Mouse (Mus musculus) liver, adult 2 months (tissue): ENCODE results near the gene Art2b.

ENCODE experiments used
- CTCF ChIP-seq: fragments of 200-500 bp; IDR thresholded peaks from 2 replicates; pipeline ENCODE4 v1.5.1; 2011; ENCODE audit warnings: low read depth, low read length, control low read depth
- POLR2A ChIP-seq: fragments of 200-500 bp; IDR thresholded peaks from 2 replicates; pipeline ENCODE4 v1.6.1; 2011; ENCODE audit warnings: low read length, control low read depth; ENCODE audit not compliant: insufficient read depth; ENCODE audit errors: extremely low read depth

- TF ChIP-seq CTCF, result no peak
- no peak for TF ChIP-seq POLR2A
Observed at GRCm38 (mm10) chr7:101600406-101600805, 15.0 kb upstream of the Art2b start.
